Mouse (Mus musculus) midbrain, postnatal 0 days (tissue): ENCODE data around the gene Nudt19. TPM values are rescaled to one million over a fixed set of nuclear protein-coding genes. Genes with fewer than 3 reads are reported as not detected.

Experiments used
- ATAC-seq: fragments of 200-750 bp; cut with Nextera tagmentation; 2 replicates; pipeline ENCODE4 v1.8.0; 2017; ENCODE audit warnings: moderate number of reproducible peaks, mild to moderate bottlenecking, moderate TSS enrichment, moderate library complexity; ENCODE audit not compliant: low FRiP score
- DNase-seq: peaks from one replicate; pipeline ENCODE4 v3.0.0-alpha.2; 2015; ENCODE audit warnings: low spot score
- H3K27ac ChIP-seq: fragments of 300-500 bp; sonication (generic); 2 replicates; pipeline ENCODE4 v1.5.1; 2014; ENCODE audit warnings: low read depth, mild to moderate bottlenecking, low read length, mixed read lengths
- H3K27me3 ChIP-seq: fragments of 300-500 bp; sonication (generic); 2 replicates; pipeline ENCODE4 v1.6.1; 2014; ENCODE audit warnings: low read length, control low read depth, mixed read lengths; ENCODE audit not compliant: insufficient read depth
- H3K36me3 ChIP-seq: fragments of 300-500 bp; sonication (generic); 2 replicates; pipeline ENCODE4 v1.6.1; 2014; ENCODE audit warnings: low read length, control low read depth, mixed read lengths; ENCODE audit not compliant: insufficient read depth
- H3K4me1 ChIP-seq: fragments of 300-500 bp; sonication (generic); 2 replicates; pipeline ENCODE4 v1.6.1; 2014; ENCODE audit warnings: mild to moderate bottlenecking, control low read depth, antibody characterized with exemption, low read length, mixed read lengths; ENCODE audit not compliant: insufficient read depth
- H3K4me2 ChIP-seq: fragments of 300-500 bp; sonication (generic); 2 replicates; pipeline ENCODE4 v1.6.1; 2014; ENCODE audit warnings: low read depth, mild to moderate bottlenecking, low read length, mixed read lengths; ENCODE audit not compliant: poor library complexity, severe bottlenecking
- H3K4me3 ChIP-seq: fragments of 300-500 bp; sonication (generic); 2 replicates; pipeline ENCODE4 v1.5.1; 2014; ENCODE audit warnings: low read depth, mild to moderate bottlenecking, low read length, moderate library complexity
- H3K9ac ChIP-seq: fragments of 300-500 bp; sonication (generic); replicated peaks from 2 replicates; pipeline ENCODE4 v1.6.1; 2014; ENCODE audit warnings: mild to moderate bottlenecking, low read length, moderate library complexity, mixed read lengths; ENCODE audit not compliant: poor library complexity, severe bottlenecking
- H3K9me3 ChIP-seq: fragments of 300-500 bp; sonication (generic); 2 replicates; pipeline ENCODE4 v1.6.1; 2016; ENCODE audit warnings: low read length, control low read depth
- CTCF ChIP-seq: IDR thresholded peaks from 2 replicates; pipeline ENCODE4 v1.5.1; 2016; ENCODE audit warnings: antibody characterized with exemption, mild to moderate bottlenecking
- WGBS: fragments of 180-500 bp; shearing (Covaris S2); extraction: QIAGEN DNeasy Blood & Tissue Kit; methylation state at CpG from one replicate; pipeline ENCODE4 v1.1.7; 2014; 5-methylcytosine and 5-hydroxymethylcytosine counted together
- polyA plus RNA-seq: library from polyadenylated mRNA; unstranded; fragments of >200 nt; fragmentation: Nextera tagmentation; extraction: Ambion mirVana; gene quantifications from 2 replicates; pipeline ENCODE4 v1.2.1, GENCODE M21; 2015
- total RNA-seq: library from RNA; depleted of rRNA; stranded (reverse); fragments of >200 nt; gene quantifications from 2 replicates; pipeline ENCODE4 v1.2.3, GENCODE M21; 2014

Gene Nudt19
- total and polyA plus RNA-seq, 2 experiments from 2014 or later: 49.3 to 128 TPM

GRCm38 (mm10) chr7:35586055-35586905 is 30.2 kb upstream of the Nudt19 start, which contains the start of gene Ankrd27:
Gene Ankrd27, plus strand, starts transcription at chr7:35586244.
- H3K4me3 ChIP-seq: peak within 1 kb of the TSS; percentile 87
- DNase-seq: peak; percentile 98
- H3K4me2 ChIP-seq: peak within 1 kb of the TSS; percentile 77
- no peaks in the 10 kb centered on the region for H3K36me3 ChIP-seq
- peak within 1 kb of the TSS; percentile 67 for H3K9ac ChIP-seq
- TF ChIP-seq CTCF: no peak
- no peaks in the 10 kb centered on the region for H3K9me3 ChIP-seq
- under 1% methylated on average over 49 of the region's 49 CpGs for WGBS
- peaks cover 30% of the 10 kb centered on the region for H3K27me3 ChIP-seq
- peaks cover 8% of the 10 kb centered on the region for H3K4me1 ChIP-seq
- ATAC-seq: peak; percentile 98
- H3K27ac ChIP-seq: no peak within 1 kb of the TSS

- TF ChIP-seq CTCF: no peak
- H3K4me3 ChIP-seq: peak within 1 kb of the TSS; percentile 87
- no peak for DNase-seq
- H3K9me3 ChIP-seq: no peaks in the 10 kb centered on the region
- H3K27ac ChIP-seq: no peak within 1 kb of the TSS
- peak within 1 kb of the TSS; percentile 77 for H3K4me2 ChIP-seq
- no peaks in the 10 kb centered on the region for H3K36me3 ChIP-seq
- H3K27me3 ChIP-seq: peaks cover 30% of the 10 kb centered on the region
- peak within 1 kb of the TSS; percentile 67 for H3K9ac ChIP-seq
- peaks cover 8% of the 10 kb centered on the region for H3K4me1 ChIP-seq
- peak; percentile 62; the same call in 1 of the 2 replicates for ATAC-seq
- WGBS: under 1% methylated on average over 45 of the region's 45 CpGs
Observed at GRCm38 (mm10) chr7:35585191-35586054, 29.3 kb upstream of the Nudt19 start, which contains the start of gene Rgs9bp. Gene Rgs9bp, minus strand, starts transcription at chr7:35585582.

GRCm38 (mm10) chr7:35584786-35585190 is 28.7 kb upstream of the Nudt19 start:
- peaks cover 8% of the 10 kb centered on the region for H3K4me1 ChIP-seq
- H3K27ac ChIP-seq: no peak overlapping the region
- TF ChIP-seq CTCF: no peak
- WGBS: under 1% methylated on average over 50 of the region's 50 CpGs
- ATAC-seq (no peak), DNase-seq (peak; percentile 10)
- peak overlapping the region; percentile 87 for H3K4me3 ChIP-seq
- peak overlapping the region; percentile 77 for H3K4me2 ChIP-seq
- no peaks in the 10 kb centered on the region for H3K9me3 ChIP-seq
- H3K9ac ChIP-seq: no peak overlapping the region; the same call in 1 of the 2 replicates
- no peaks in the 10 kb centered on the region for H3K36me3 ChIP-seq
- H3K27me3 ChIP-seq: peaks cover 30% of the 10 kb centered on the region

- no peak for ATAC-seq
- Histone ChIP-seq H3K4me3 (peak overlapping the region; percentile 87), H3K9ac (no peak overlapping the region), H3K27me3 (peaks cover 30% of the 10 kb centered on the region), H3K4me1 (peaks cover 8% of the 10 kb centered on the region), H3K36me3 (no peaks in the 10 kb centered on the region), H3K27ac (no peak overlapping the region), H3K4me2 (peak overlapping the region; percentile 77), H3K9me3 (no peaks in the 10 kb centered on the region)
- WGBS: 2% methylated on average over 35 of the region's 36 CpGs
- no peak for DNase-seq
- no peak for TF ChIP-seq CTCF
Observed at GRCm38 (mm10) chr7:35584068-35584785, 28.1 kb upstream of the Nudt19 start.

GRCm38 (mm10) chr7:35583476-35584025 is 27.4 kb upstream of the Nudt19 start:
- no peak overlapping the region for H3K4me3 ChIP-seq
- no peaks in the 10 kb centered on the region for H3K36me3 ChIP-seq
- no peak for TF ChIP-seq CTCF
- H3K9ac ChIP-seq: no peak overlapping the region
- DNase-seq: no peak
- peaks cover 8% of the 10 kb centered on the region for H3K4me1 ChIP-seq
- H3K4me2 ChIP-seq: no peak overlapping the region
- no peak for ATAC-seq
- peaks cover 30% of the 10 kb centered on the region for H3K27me3 ChIP-seq
- WGBS: 11% methylated on average over 11 of the region's 11 CpGs
- H3K27ac ChIP-seq: no peak overlapping the region
- H3K9me3 ChIP-seq: no peaks in the 10 kb centered on the region
